Mouse (Mus musculus): ENCODE data around the gene Ace. TPM values are rescaled to one million over a fixed set of nuclear protein-coding genes. Genes with fewer than 3 reads are reported as not detected.

The Ace gene
- total RNA-seq (2021) = 10 to 100 TPM in 1 of 2 experiments, 1 to 10 TPM in 1; 8.0 to 15.5 TPM
- long read RNA-seq, experiment 1, partial matches to known transcripts = 2 of 2 reads
- long read RNA-seq, experiment 1, other reads (novel, unspliced or antisense) = 0 of 2 reads
- long read RNA-seq, experiment 2, partial matches to known transcripts = 0 of 2 reads
- long read RNA-seq, experiment 2, other reads (novel, unspliced or antisense) = 1 of 2 reads

DNA sequence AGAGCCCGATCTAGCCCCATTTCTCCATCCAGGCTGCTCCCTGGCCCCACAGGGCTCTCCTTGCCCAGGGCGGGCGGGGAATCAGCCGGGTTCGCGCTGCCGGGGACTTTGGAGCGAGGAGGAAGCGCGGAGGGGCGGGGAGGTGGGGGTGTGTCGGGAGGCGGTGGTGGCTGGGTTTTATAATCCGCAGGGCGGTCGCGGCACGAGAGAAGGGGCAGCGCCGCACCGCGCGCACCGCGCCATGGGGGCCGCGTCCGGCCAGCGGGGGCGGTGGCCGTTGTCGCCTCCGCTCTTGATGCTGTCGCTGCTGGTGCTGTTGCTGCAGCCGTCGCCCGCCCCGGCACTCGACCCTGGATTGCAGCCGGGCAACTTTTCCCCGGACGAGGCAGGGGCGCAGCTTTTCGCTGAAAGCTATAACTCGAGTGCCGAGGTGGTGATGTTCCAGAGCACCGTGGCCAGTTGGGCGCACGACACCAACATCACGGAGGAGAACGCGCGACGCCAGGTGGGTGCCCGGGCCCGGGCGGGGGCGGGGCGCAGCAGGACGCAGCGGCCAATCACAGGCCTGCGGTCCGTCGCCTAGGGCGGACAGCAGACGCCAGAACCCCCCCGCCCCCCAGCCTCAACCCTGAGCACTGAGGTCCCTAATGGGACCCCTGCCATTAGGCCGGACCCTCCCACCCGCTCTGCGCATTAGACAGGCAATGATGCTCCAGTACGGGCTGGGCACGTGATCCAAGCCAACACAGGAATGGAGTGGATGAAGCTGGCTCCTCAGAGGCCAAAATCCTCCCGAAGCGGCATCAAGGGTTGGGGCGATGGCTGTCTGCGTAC lies at the start of gene Ace:
Gene Ace (plus strand): TSS at position 205 of the 834 bp plus-strand sequence.
- DNase-seq = peak; percentile 22 to 53

DNA sequence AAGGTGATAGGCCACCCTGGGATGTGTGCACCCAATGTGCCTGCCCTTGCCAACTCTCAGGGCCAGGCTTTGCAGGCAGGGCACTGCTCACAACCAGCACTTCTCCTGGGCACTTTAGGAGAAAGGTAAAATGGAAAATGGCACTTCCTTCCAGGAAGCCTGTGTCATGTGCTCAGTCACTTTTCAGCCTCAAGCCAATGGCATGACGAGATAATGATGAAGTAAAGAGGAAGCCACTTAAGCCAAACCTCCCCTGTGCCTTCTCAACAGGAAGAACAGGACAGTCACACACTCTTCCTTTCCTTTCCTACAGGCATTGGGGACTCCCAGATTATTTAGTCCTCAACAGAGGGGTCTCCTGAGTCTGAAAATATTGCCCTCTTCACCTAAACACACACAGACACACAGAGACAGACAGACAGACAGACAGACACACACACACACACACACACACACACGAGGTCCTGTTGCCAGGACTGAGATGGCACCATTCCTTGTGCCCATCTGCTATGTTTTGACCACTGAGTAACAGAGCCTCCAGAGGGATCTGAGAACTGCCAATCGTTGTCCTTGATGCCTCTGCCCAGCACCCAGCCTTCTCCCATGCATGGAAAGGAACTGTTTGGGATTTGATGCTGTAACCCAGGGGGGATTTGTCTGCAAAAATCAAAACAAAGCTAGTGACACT lies 47.5 kb upstream of the Ace start:
- no peak for DNase-seq

DNA sequence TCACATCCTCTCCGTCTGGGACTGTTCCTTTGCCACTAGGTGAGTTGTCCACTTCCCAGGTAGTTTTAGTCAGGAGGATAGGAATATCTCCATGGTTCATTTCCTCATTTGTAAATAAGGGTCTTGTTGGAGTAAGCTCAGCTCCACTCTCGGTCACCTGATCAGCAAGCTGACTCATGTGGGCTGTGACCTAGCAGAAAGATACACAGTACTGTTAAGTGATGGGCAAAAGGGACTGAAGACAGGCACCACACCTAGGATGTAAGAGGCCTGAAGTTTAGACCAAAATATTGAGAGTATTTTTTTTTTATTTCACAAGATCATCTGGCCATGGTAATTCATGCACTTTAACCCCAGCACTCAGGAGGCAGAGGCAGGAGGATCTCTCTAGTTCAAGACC lies 46.9 kb upstream of the Ace start:
- no peak for DNase-seq

DNA sequence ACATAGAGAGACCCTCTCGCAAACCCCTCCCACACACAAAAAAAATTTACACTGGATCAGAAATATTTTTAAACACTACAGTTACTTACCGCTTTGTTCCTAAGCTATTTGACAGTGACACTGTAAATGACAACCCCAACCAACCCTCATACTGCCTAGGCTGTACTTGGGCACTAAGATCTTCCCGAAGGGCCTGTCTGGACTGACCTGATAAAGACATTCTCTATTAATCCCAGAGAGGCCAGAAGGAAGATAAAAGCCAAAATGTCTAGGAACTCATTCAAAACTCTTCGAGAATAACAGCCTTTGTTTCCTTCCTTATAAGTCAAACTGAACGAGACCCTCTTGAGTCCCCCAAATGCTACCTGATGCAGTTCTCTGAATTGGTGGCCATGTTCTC lies 46.5 kb upstream of the Ace start:
- no peak for DNase-seq

DNA sequence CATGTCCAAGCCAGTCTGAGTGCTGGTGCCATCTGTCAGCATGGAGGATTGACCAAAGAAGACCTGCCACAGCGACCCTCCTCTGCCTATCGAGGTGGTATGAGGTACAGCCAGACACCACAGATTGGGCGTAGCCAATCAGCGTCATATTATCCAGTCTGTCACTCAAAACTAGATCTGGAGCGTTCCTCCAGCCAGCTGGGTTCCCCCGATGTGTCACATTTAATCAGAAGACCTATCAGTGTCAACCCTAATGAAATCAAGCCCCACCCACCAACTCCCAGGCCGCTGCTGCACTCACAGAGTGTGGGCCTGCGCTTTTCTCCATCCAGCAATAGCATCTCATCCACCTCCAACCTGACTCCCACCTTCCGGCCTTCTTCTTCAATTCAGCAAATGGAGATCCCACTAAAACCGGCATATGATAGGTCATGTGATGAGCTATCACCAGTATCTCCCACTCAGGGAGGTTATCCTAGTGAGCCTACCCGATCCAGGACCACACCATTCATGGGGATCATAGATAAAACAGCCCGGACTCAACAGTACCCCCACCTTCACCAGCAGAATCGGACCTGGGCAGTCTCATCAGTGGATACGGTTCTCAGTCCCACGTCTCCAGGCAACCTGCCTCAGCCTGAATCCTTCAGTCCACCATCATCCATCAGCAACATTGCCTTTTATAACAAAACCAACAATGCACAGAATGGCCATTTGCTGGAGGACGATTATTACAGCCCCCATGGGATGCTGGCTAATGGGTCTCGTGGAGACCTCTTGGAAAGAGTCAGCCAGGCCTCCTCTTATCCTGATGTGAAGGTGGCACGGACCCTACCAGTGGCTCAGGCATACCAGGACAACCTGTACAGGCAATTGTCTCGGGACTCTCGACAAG lies 44.7 kb upstream of the Ace start:
- DNase-seq = no peak

DNA sequence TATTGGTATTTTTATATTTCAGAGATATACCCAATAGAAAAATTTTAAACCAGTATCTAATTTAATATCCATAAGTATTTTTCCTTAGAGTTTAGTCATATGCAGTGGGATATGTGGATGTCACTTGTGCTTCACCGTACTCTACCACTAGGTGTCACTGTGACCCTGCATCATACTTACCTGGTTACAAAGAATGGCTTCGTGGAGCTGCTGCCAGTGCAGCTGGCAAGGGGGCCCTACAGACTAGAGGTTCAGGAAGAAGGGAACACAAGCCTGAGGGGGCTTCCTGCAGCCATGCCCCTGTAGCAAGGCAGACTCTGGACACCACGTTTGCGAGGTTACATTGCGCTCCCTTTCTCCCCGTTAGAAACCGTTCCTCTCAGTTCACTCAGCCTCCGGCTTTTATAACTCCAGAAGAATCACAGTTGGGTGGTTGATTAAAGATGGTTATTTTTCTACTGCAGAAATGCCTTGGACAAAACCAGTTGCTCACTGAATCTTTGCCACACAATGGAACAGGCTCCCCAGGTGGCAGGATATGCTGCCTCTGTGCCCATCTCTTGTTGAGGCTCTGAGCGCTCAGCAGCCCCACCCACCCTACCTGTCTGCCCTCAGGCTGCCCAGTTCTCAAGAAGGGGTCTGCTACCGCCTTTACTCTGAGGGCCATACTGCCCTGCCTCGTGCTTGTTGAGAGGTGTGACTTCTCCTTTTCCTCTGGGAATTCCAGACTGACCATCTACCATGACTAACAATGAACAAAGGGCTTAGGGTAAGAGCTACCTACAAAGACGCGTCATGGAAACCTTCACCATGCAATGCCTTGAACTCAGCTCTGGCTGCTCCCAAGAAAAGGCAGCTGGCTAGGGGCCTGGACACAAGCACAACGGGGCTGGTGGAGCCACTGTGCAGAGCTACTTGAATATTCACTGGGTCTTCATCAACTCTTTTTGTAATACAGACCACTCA lies 40.4 kb upstream of the Ace start:
- DNase-seq = peak; percentile 72 to 79

DNA sequence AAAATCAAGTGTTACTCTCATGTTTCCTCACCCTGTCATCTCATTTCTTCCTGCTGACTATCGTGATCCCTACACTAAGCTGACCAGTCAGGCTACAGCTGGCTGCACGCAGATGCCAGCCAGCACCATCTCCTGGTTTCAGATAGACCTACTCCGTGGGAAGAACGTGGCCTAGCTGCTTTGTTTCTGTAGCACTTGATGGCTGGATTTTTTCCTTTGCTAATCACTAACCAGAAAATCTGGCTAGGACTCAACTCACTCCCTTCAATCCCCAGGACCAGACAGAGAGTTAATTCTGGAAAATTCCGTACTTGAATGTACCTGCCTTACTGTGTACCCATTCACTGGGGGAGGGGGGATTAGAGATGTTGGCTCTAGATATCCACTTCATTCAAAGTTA lies 39.6 kb upstream of the Ace start:
- no peak for DNase-seq

DNA sequence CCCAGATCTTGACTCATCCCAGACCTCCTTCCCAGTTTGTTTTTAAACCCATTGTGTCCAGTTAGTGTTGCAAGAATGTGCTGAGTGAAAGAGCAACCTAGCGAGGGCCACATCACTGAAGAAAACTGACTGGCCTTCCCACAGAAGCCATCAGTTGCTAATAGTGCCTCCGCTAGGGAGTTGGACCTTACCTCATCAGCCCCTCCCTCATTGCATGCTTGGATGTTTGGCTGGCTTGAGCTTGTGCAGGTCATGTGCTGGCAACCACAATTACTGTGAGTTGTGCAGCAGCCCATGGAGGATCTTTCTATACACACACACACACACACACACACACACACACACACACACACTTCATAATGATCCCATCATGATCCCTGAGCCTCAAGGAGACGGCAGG lies 36.4 kb upstream of the Ace start:
- DNase-seq = no peak

DNA sequence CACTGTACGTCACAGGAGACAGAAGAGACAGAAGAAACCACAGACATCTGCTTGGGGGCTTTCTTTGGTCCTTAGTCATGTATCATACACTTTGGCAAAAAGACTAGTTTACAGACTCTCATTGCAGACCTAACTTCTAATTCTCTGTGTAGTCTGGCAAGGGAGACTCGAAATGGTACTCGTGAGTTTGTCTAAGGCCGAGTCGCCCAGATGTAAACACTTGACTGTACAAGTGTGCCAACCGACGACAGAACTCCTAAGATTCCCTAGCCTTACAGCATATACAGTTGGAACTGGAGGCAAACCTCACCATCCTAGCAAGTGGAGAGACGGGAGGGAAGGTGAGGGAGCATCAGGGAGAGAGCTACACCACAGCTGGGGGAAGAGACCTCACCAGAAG lies 34.0 kb upstream of the Ace start:
- no peak for DNase-seq

DNA sequence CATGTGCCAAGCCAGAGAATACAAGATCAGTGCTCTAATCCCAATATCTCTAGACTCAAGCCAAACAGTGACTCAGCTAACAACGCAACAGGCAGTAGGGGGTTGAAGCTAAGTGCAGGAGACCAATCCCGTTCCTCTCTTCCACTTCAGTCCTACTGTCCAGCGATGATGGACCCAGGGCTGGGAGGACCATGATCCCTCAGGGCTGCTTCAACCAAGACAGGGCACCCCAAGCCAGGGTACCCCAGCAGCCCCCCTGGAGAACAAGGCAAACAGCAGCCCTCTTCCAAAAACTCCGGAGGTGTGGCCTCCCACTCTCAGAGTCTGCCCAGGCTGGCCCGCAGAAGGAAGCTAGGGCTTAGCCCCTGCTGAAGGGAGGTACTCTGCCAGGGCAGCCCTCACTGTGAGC lies 33.4 kb upstream of the Ace start:
- peak; percentile 34 to 38 for DNase-seq

DNA sequence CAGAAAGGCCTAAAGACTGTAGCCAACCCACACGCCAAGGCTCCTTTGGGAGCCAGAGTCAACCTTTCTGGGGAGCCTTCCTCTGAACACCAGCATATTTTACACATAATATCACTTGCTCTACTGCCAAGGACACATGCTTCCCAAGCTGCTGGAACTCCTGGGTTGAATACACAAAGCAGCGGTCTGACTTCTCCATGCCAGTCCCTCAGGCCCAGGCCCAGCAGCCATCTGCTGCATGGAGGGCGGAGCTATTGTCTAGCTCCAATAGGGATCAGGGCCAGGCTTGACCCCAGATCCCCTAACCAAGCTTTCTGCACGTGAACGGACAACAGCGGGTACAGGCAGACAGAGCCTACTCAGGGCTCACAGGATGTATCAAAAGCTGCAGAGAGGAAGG lies 32.9 kb upstream of the Ace start:
- DNase-seq = peak; percentile 33

DNA sequence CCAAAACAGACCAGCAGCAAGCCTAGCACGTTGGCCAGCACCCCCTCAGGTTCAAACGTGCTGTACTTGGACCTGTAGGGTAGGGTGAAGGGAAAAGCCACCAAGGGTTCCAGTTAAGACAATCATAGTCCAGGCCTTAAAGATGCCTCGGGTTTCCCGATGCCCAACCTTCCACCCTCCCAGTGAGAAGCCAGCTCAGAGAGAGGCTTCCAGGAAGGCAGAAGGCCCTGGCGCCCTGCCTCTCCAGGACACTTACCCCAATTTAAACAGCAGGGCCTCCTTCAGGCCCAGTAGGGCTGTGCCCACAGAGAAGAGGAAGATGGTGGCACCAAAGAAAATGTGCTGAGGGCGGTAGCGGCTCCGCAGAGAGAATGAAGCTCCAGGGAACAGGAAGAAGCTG lies 32.2 kb upstream of the Ace start:
- DNase-seq = no peak

DNA sequence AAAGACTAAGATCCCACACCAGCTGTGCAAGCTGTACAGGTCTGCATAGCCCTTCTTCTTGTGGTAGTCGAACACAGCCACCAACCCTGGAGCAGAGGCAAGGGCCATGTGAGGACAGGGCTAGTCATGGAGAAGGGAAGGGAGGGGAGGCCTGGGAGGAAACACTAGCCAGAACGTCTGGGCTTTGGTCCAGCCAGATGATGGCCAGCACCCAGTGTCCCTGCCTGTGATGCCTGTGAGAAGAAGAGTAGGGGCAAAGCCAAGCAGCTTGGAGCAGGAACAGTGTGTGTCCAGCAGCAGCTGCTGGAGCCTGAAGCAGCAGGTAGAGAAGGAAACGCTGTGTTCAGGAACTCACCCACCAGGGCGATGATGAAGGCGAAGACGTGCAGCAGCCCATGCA lies 31.5 kb upstream of the Ace start:
- peak; percentile 72 for DNase-seq

DNA sequence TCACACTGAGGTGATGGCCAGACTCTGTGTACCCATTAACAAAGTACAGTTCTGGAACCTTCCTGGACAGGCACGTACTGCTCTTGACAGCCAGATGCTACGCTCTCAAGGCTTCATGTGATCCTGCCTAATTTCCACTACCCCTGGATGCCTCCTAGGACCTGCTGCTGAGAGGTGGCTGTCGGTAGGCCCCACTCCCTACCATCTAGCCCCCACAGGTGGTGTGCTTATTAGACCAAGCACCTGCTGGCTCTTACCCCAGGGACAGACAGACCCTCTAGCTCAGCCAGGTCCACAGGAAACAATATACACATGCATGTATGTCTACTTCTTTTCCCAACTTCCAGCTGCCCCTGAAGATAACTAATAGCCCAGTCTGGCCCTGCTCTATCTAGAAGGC lies 30.8 kb upstream of the Ace start:
- DNase-seq = no peak

DNA sequence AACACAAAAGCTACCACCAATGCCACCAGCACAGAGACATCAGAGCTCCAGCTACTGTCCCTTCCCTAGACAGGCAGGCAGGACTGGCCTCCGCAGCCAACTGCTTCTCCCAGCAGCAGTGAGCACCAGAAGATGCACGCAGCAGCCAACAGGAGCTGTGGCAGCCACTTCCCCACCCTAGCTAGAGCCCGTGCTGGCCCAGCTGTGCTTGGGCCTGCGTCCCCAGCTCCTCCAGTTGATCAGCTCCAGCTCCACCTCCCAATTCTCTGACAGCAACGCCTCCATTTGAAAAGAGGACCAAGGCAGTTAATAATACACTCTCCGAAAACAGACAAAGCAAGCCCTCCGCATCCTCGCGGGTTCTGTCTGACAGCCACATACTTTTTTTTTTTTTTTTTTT lies 29.0 kb upstream of the Ace start:
- DNase-seq = no peak

DNA sequence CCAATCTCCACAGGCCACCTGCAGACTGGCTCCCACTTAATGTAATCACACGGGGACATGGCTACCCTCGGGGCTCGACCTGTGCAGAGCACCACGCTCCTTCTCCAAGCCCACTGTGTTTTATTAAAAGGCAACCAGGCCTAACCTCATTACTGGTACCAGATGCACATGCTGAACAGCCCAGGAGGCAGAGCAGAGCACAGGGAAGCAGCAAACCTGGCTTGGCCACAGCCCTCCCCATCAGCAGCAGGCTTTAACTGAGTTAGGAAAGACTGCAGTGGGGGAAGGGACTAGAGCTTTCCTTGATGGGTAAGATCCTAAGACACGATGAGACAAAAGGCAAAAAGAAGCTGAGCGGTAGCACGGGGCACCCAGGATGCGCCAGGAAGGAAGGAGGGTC lies 25.8 kb upstream of the Ace start:
- DNase-seq = peak in 1 of 2 experiments; percentile 23

DNA sequence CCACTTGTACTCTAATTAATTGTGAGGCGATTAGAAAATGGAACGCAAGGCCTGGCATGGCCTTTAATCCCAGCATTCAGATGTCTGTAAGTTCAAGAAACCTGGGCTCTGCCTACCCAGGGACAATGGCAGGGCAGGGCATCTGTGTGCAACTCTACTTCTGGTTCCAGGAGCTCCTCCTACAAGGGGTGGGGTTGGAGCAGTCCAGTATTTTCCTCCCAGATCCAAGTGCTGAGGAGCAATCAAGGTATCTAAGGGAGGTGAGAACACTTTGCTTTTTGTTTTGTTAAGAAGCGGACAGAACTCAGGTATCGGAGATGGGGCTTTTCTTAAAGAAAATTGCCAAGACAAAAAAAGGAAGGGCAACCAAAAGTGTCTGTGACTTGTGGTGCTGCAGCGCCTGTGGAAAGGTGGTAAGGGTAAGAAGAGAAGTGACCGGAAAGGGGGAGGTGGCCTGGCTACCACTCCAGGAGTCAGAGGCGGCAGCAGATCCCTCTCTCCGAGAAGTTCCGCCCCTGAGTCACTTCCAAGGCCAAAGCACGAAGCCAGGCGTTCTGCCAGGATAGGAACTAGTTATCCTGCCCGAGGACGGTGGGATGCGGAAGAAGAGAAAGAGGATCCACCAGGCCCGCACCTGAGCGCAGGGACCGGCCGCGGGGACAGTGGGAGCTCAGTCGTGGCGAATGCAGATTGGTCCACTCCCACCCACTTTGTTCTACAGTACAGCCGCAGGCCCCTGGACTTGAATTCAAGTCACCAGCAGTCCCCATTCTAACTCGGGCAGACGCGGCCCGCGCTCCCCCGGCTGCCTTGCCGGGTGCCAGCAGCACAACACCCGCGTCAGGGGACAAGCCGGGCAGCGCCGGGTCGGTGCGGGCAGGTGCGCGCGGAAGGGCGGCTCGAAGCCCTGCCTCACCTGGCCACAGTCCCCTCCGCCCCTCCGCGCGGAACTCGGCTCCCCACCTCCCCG lies 24.3 kb upstream of the Ace start:
- peak; percentile 82 to 84 for DNase-seq

DNA sequence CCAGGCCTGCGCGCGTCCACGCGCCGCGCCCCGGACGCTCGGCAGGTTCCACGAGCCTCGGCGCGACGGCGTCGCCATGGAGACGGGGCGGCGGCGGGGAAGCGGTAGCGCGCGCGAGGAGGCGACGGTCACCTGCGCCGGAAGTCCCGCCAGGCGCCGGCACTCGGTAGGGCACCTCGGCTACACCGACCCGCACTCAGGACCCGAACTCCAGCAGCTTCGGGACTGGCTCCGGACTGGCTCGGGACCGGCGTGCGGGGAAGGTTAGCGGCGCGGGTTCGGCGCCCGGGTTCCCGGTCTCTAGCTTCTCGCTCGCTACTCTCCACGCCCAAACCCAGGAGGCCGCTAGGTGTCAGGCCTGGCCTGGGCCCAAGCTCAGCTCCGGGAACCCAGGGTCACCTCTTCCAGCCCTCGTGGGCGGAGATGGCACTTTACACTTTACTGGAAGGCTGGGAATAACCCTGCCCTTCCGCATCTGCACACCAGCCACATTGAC lies 23.6 kb upstream of the Ace start:
- peak; percentile 84 to 86 for DNase-seq
